Mouse (Mus musculus) kidney, embryonic 15.5 days (tissue): ENCODE data around the gene Fam178b. TPM values are rescaled to one million over a fixed set of nuclear protein-coding genes. Genes with fewer than 3 reads are reported as not detected.
"Not testable (repeated sequence)": the region's sequence is repeated elsewhere in the genome, so short reads cannot be mapped to it uniquely, and the experiment has no call there.

ENCODE experiments used
- ATAC-seq: fragments of 200-750 bp; cut with Nextera tagmentation; replicated peaks from 2 replicates; pipeline ENCODE4 v1.8.0; 2017; ENCODE audit warnings: moderate TSS enrichment; ENCODE audit not compliant: low FRiP score
- H3K27ac ChIP-seq: fragments of 300-500 bp; sonication (generic); 2 replicates; pipeline ENCODE4 v1.5.1; 2015; ENCODE audit warnings: mild to moderate bottlenecking, inconsistent platforms
- H3K27me3 ChIP-seq: fragments of 300-500 bp; sonication (generic); 2 replicates; pipeline ENCODE4 v1.6.1; 2015; ENCODE audit warnings: inconsistent platforms
- H3K36me3 ChIP-seq: fragments of 300-500 bp; sonication (generic); 2 replicates; pipeline ENCODE4 v1.6.1; 2015; ENCODE audit warnings: inconsistent platforms
- H3K4me1 ChIP-seq: fragments of 300-500 bp; sonication (generic); 2 replicates; pipeline ENCODE4 v1.6.1; 2015; ENCODE audit warnings: inconsistent platforms
- H3K4me2 ChIP-seq: fragments of 300-500 bp; sonication (generic); 2 replicates; pipeline ENCODE4 v1.6.1; 2015; ENCODE audit warnings: moderate library complexity, mild to moderate bottlenecking, inconsistent platforms
- H3K4me3 ChIP-seq: fragments of 300-500 bp; sonication (generic); replicated peaks from 2 replicates; pipeline ENCODE4 v1.5.1; 2015; ENCODE audit warnings: mild to moderate bottlenecking, inconsistent platforms
- H3K9ac ChIP-seq: fragments of 300-500 bp; sonication (generic); 2 replicates; pipeline ENCODE4 v1.6.1; 2015; ENCODE audit warnings: mild to moderate bottlenecking, inconsistent platforms
- H3K9me3 ChIP-seq: fragments of 300-500 bp; sonication (generic); replicated peaks from 2 replicates; pipeline ENCODE4 v1.6.1; 2016; ENCODE audit warnings: inconsistent platforms
- WGBS: fragments of 180-500 bp; shearing (Covaris S2); methylation state at CpG from one replicate; pipeline ENCODE4 v1.1.7; 2015; ENCODE audit warnings: mixed read lengths; 5-methylcytosine and 5-hydroxymethylcytosine counted together
- polyA plus RNA-seq: library from polyadenylated mRNA; unstranded; fragments of >200 nt; fragmentation: Nextera tagmentation; extraction: Ambion mirVana; gene quantifications from 2 replicates; pipeline ENCODE4 v1.2.1, GENCODE M21; 2015

Fam178b gene
- polyA plus RNA-seq, 1 experiment from 2014 or later = 1.3 TPM

GRCm38 (mm10) chr1:36546888-36547471 lies 136.0 kb downstream of the Fam178b start, which contains the start of gene Ankrd39:
Gene Ankrd39, minus strand, starts transcription at chr1:36547445.
- Histone ChIP-seq H3K4me2 (peak within 1 kb of the TSS; percentile 72), H3K27ac (peak within 1 kb of the TSS; percentile 77), H3K9me3 (no peaks in the 10 kb centered on the region), H3K9ac (peak within 1 kb of the TSS; percentile 63), H3K27me3 (no peaks in the 10 kb centered on the region), H3K4me1 (peaks cover 54% of the 10 kb centered on the region), H3K4me3 (peak within 1 kb of the TSS; percentile 59), H3K36me3 (peaks cover 54% of the 10 kb centered on the region)
- ATAC-seq = peak; percentile 98
- WGBS = under 1% methylated on average over 43 of the region's 43 CpGs

- H3K27ac ChIP-seq = no peak overlapping the region
- WGBS = 75% methylated on average over 19 of the region's 19 CpGs
- H3K4me1 ChIP-seq = peaks cover 48% of the 10 kb centered on the region
Measured at GRCm38 (mm10) chr1:36545845-36546600, 137.0 kb downstream of the Fam178b start.

DNA sequence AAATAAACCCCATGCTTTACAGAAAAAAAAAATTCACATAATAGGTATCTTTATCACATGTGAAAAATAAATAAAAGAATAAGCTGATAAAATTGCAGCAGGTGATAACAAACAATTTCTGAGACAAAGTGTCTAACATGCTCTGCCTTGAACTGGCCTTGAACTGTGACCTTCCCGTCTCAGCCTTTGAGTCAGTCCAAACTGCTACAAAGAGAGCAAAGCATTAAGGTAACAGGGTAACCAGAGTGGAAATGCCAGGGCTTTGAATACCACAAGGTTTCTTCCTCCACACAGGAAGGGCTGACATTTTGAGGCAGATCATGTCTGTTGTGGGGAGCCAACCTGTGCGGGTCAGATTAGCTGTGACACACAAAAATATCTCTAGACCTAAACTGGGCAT lies 137.6 kb downstream of the Fam178b start:
- Histone ChIP-seq H3K4me2 (peak overlapping the region; percentile 72; the same call in 1 of the 2 replicates), H3K9me3 (no peaks in the 10 kb centered on the region), H3K27me3 (no peaks in the 10 kb centered on the region), H3K4me3 (no peak overlapping the region), H3K36me3 (peaks cover 54% of the 10 kb centered on the region), H3K27ac (no peak overlapping the region), H3K9ac (0 out of 2 replicates have a peak overlapping the region, but pooled peaks have one; percentile 7), H3K4me1 (peaks cover 42% of the 10 kb centered on the region)
- 69% methylated on average over 2 of the region's 2 CpGs for WGBS
- no peak for ATAC-seq

More at GRCm38 (mm10) chr1:36545845-36546600, 137.0 kb downstream of the Fam178b start:
- no peaks in the 10 kb centered on the region for H3K9me3 ChIP-seq
- H3K4me3 ChIP-seq = peak overlapping the region; percentile 59
- H3K27me3 ChIP-seq = no peaks in the 10 kb centered on the region
- H3K9ac ChIP-seq = peak overlapping the region; percentile 63
- no peak for ATAC-seq
- peak overlapping the region; percentile 72 for H3K4me2 ChIP-seq
- H3K36me3 ChIP-seq = peaks cover 54% of the 10 kb centered on the region

GRCm38 (mm10) chr1:36542925-36543324 lies 140.1 kb downstream of the Fam178b start:
- H3K9ac ChIP-seq = no peak overlapping the region
- peaks cover 53% of the 10 kb centered on the region for H3K36me3 ChIP-seq
- WGBS = 91% methylated on average over 9 of the region's 9 CpGs
- H3K27ac ChIP-seq = no peak overlapping the region
- no peak overlapping the region for H3K4me2 ChIP-seq
- no peak for ATAC-seq
- peaks cover 21% of the 10 kb centered on the region for H3K4me1 ChIP-seq
- no peak overlapping the region for H3K4me3 ChIP-seq
- H3K27me3 ChIP-seq = no peaks in the 10 kb centered on the region
- no peaks in the 10 kb centered on the region for H3K9me3 ChIP-seq

DNA sequence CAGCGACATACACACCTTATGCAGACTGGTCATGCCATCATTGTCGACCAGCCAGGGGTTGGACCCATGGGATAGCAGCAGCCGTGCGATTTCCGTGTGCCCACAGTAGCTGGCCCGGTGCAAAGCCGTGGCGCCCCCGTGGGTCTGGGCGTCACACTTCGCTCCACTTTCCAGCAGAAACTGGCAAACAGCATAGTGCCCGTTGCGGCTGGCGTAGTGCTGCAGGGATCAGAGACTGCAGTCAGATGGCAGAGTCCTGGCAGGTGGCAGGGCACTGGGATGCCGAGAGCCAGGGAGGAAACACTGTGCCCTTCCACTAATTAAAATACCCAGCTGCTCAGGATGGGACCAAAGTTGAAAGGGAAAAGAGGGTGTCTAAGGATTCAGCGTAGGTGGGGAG lies 141.1 kb downstream of the Fam178b start:
- no peak for ATAC-seq
- Histone ChIP-seq H3K4me1 (peaks cover 14% of the 10 kb centered on the region), H3K4me3 (no peak overlapping the region), H3K27me3 (no peaks in the 10 kb centered on the region), H3K9me3 (no peaks in the 10 kb centered on the region), H3K27ac (no peak overlapping the region), H3K9ac (no peak overlapping the region), H3K36me3 (peaks cover 57% of the 10 kb centered on the region), H3K4me2 (no peak overlapping the region)
- WGBS = 97% methylated on average over 16 of the region's 16 CpGs

DNA sequence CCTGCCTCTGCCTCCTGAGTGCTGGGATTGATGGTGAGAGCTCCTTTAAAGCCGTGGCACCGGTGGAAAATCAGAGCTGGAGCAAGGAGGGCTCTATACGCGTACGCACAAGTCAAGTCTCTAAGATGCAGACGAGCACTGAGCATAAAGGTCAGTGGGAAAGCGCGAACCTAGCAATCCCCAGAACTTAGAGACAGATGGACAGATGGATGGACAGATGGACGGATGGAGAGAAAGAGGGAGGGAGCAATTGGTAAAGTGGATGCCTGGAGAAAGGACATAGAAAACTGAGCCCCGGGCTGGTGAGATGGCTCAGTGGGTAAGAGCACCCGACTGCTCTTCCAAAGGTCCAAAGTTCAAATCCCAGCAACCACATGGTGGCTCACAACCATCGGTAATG lies 142.2 kb downstream of the Fam178b start:
- Histone ChIP-seq H3K27me3 (no peaks in the 10 kb centered on the region), H3K4me3 (no peak overlapping the region), H3K9me3 (no peaks in the 10 kb centered on the region), H3K4me1 (peaks cover 5% of the 10 kb centered on the region), H3K36me3 (peaks cover 61% of the 10 kb centered on the region), H3K9ac (no peak overlapping the region), H3K4me2 (no peak overlapping the region), H3K27ac (no peak overlapping the region)
- no peak for ATAC-seq
- 92% methylated on average over 12 of the region's 12 CpGs for WGBS

- Histone ChIP-seq H3K4me2 (no peak overlapping the region), H3K9ac (no peak overlapping the region), H3K4me3 (no peak overlapping the region), H3K27ac (no peak overlapping the region), H3K4me1 (no peaks in the 10 kb centered on the region), H3K27me3 (no peaks in the 10 kb centered on the region), H3K9me3 (no peaks in the 10 kb centered on the region), H3K36me3 (peaks cover 61% of the 10 kb centered on the region)
- WGBS = 90% methylated on average over 11 of the region's 11 CpGs
- ATAC-seq = no peak
Measured at GRCm38 (mm10) chr1:36540132-36540531, 142.9 kb downstream of the Fam178b start.

DNA sequence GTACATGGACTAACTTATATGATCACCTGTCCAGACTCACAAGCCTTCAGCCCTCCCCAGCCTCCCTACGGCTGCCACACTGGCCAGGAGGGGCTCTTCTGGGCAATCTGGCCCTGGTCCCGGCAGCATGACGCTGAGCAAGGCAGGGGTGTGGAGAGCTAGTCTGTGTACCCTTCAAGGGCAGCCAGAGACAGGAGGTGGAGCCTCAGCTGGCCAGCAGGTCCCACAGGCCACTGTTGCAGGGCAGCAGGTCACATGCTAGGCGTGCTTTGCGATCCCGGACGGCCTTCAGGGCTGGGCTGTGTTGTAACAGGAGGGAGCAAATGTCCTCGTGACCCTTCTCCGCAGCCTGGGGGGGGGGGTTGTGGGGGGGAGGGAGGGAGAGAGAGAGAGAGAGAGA lies 143.8 kb downstream of the Fam178b start, which contains the start of gene Gm42417:
TSS of gene Gm42417 (minus strand) at position 244 of the 400 bp plus-strand sequence.
- peaks cover 59% of the 10 kb centered on the region for H3K36me3 ChIP-seq
- H3K4me3 ChIP-seq = no peak within 1 kb of the TSS
- WGBS = 40% methylated on average over 9 of the region's 9 CpGs
- H3K4me2 ChIP-seq = no peak within 1 kb of the TSS
- no peak; the same call in 1 of the 2 replicates for ATAC-seq
- no peaks in the 10 kb centered on the region for H3K27me3 ChIP-seq
- H3K4me1 ChIP-seq = 0 out of 2 replicates have a peak, but pooled peaks cover 1% of the 10 kb centered on the region
- no peaks in the 10 kb centered on the region for H3K9me3 ChIP-seq
- H3K27ac ChIP-seq = no peak within 1 kb of the TSS
- no peak within 1 kb of the TSS for H3K9ac ChIP-seq

DNA sequence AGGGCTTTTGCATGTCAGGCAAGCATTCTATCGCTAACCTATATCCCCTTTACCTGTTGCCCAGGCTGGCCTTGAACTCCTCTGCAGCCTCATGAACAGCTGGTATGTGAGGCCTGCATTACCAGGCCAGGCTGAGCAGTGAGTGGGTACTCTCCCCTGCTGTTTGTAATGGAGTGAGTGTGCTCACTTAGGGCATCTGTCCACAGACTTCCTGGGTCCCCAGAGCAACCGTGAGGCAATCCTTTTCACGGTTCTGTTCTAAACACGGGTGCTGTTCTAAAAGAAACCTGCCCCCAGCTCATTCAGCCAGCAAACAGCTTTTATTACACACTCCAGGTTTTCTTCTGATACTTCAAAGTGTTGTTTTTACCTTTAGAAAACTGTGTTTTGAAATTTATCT lies 144.3 kb downstream of the Fam178b start:
- H3K4me3 ChIP-seq = no peak overlapping the region
- peaks cover 55% of the 10 kb centered on the region for H3K36me3 ChIP-seq
- no peak overlapping the region for H3K9ac ChIP-seq
- 0 out of 2 replicates have a peak, but pooled peaks cover 3% of the 10 kb centered on the region for H3K4me1 ChIP-seq
- no peaks in the 10 kb centered on the region for H3K9me3 ChIP-seq
- no peak overlapping the region for H3K27ac ChIP-seq
- no peaks in the 10 kb centered on the region for H3K27me3 ChIP-seq
- WGBS = 85% methylated on average over 4 of the region's 4 CpGs
- H3K4me2 ChIP-seq = no peak overlapping the region
- no peak for ATAC-seq

DNA sequence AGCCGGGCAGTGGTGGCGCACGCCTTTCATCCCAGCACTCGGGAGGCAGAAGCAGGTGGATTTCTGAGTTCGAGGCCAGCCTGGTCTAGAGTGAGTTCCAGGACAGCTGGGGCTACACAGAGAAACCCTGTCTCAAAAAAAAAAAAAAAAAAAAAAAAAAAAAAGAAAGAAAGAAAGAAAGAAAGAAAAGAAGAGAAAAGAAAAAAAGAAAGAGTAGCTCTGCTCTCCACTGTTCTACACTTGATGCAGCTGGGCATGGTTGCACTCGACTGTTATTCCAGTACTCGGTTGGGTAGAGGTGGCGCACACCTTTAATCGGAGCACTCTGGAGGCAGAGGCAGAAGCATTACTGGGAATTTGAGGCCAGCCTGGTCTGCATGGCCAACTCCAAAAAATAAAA lies 146.2 kb downstream of the Fam178b start, which contains the start of gene Ankrd23:
TSS of gene Ankrd23 (minus strand) at position 101 of the 400 bp plus-strand sequence.
- not testable (repeated sequence) for ATAC-seq, H3K9ac ChIP-seq, H3K27me3 ChIP-seq, H3K27ac ChIP-seq, H3K4me3 ChIP-seq, H3K9me3 ChIP-seq, H3K4me1 ChIP-seq, H3K4me2 ChIP-seq
- peaks cover 47% of the 10 kb centered on the region for H3K36me3 ChIP-seq
- 95% methylated on average over 9 of the region's 9 CpGs for WGBS

- H3K27ac ChIP-seq = no peak overlapping the region
- peaks cover 47% of the 10 kb centered on the region for H3K36me3 ChIP-seq
- no peak overlapping the region for H3K4me3 ChIP-seq
- H3K4me1 ChIP-seq = 0 out of 2 replicates have a peak, but pooled peaks cover 3% of the 10 kb centered on the region
- no peak overlapping the region for H3K9ac ChIP-seq
- ATAC-seq = no peak
- H3K4me2 ChIP-seq = no peak overlapping the region
- 66% methylated on average over 8 of the region's 8 CpGs for WGBS
- no peaks in the 10 kb centered on the region for H3K27me3 ChIP-seq
- no peaks in the 10 kb centered on the region for H3K9me3 ChIP-seq
Measured at GRCm38 (mm10) chr1:36536397-36536728, 146.6 kb downstream of the Fam178b start.
